Mouse (Mus musculus): ENCODE data around the gene Lamtor1.

GRCm38 (mm10) chr7:101937569-101937968 lies 31.9 kb downstream of the Lamtor1 start:
- TF ChIP-seq EP300 (IDR thresholded peaks at IDR 0.05) (no peak), CTCF (IDR thresholded peaks at IDR 0.05) (no peak)
